Mouse (Mus musculus): ENCODE data around the gene Gm17067.
"Not testable (repeated sequence)": the region's sequence is repeated elsewhere in the genome, so short reads cannot be mapped to it uniquely, and the experiment has no call there.

The Gm17067 gene

DNA sequence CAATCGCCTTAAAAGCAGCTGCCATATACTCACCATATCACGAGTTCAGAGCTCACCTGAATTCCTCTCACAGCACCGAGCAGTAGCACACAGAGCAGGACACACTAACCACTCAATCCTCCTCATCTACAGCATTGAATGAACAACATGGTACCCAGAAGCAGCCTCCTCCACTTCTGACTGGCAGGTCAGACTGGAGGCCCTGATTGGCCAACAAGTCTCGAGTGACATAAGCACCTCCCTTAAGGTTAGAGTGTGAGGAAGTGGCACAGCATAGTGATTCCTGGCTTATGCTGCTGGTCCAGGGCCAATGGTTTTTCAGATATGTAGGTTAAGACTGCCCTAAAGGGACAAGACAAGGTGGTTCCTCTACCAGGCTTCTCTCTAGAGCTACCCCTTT lies at the start of gene Gm17067:
TSS of gene Gm17067 (minus strand) at position 101 of the 400 bp plus-strand sequence.
- in situ Hi-C loops (cut with MboI; ENCODE audit: unreplicated experiment in 2 of 2): loop anchor here in 1 of 2 experiments (25.0 kb wide), 1 partner anchor 110 kb away; no protein-coding TSS in a partner anchor

DNA sequence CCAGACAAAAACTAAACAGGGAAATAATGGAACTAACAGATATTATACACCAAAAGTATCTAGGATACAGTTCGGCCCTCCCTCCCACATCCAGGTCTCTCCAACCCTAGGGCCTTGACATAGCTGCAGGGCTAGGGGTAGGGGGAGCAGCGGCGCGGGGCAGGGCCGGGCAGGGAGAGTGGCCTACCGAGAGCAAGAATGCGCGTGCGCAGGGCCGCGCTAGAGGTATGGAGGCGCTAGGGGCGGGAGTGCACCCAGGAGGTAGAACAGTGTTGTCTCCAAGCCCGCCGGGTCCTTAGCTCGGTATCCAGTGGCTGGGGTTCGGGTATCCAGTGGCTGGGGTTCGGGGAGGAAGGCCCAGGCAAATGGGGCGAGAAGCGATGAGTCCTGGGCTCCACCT lies 23.0 kb upstream of the Gm17067 start:
- in situ Hi-C loops (cut with MboI; ENCODE audit: unreplicated experiment in 2 of 2): loop anchor here in 1 of 2 experiments (25.0 kb wide), 1 partner anchor 87 kb away; no protein-coding TSS in a partner anchor

DNA sequence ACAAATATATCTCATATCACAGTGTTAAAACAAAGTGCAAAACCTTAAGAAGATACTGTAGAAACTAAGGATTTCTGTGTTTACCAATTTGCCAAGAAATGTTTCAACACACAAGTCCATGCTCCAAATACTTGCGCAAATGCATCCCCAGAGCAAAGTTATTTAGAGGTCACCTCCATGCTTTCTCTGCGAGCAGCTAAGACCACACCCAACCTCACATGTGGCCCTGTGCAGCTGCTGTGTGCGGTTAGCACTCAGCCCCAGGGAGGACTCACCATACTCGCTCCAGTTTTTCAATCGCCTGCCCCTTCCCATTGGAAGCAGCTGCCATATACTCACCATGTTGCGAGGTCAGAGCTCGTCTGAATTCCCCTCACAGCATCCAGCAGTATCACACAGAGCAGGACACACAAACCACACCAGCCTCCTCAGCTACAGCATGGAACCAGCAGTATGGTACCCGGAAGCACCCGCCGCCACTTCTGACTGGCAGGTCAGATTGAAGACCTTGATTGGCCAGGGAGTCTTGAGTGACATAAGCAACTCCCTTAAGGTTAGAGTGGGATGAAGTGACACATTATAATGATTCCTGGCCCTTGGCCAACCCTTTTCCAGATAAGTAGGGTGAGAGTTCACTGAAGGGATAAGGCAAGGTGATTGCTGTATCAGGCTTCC lies 11.9 kb upstream of the Gm17067 start:
- in situ Hi-C loops (cut with MboI; ENCODE audit: unreplicated experiment in 2 of 2): loop anchor here in 1 of 2 experiments (25.0 kb wide), 1 partner anchor 99 kb away; no protein-coding TSS in a partner anchor

DNA sequence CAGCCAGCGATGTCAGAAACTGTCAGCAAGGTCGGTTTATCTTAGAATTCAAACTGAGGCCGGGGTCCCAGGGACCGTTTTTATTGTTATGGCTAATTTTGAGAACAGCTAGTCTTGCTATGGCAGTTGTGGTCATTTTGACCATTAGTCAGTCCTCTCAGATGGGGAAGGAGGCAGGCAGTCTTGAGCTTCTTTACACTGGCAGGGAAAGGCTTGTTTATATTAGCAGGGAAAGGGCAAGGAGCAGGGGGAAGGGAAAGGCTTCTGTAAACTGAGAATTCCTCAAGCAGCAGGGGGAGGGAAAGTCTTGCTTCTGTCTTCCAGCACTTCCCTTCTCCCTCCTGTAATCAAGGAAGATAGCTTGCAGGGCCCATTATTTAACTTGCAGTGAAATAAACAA lies 33.6 kb downstream of the Gm17067 start:
- in situ Hi-C loops (cut with MboI; ENCODE audit: unreplicated experiment in 2 of 2): not testable (repeated sequence)

DNA sequence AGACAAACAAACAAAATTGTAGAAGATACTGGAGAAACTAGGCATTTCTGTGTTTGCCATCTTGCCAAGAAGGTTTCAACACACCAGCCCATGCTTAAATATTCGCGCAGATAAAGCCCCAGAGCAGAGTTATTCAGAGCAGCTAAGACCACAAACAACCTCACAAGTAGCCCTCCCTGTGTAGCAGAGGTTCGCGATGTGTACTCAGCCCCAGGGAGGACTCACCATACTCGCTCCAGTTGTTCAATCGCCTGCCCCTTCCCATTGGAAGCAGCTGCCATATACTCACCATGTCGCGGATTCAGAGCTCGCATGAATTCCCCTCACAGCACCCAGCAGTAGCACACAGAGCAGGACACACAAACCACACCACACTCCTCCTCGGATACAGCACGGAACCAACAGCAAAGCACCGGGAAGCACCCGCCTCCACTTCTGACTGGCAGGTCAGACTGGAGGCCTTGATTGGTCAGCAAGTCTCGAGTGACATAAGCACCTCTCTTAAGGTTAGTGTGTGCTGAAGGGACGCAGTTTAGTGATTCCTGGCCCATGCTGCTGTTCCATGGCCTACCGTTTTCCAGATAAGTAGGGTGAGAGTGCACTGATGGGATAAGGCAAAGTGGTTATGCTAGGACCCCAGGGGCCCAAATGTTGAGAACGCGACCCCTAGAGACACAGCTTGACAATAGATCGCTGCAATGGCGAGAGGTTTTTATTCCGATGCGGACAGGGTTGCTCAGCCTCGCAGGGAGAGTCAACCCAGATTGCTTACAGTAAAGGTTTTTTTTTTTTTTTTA lies 34.3 kb downstream of the Gm17067 start, which contains the start of gene Zfp975:
TSS of gene Zfp975 (minus strand) at position 381 of the 797 bp plus-strand sequence.
- in situ Hi-C loops (cut with MboI; ENCODE audit: unreplicated experiment in 2 of 2): not testable (repeated sequence)

DNA sequence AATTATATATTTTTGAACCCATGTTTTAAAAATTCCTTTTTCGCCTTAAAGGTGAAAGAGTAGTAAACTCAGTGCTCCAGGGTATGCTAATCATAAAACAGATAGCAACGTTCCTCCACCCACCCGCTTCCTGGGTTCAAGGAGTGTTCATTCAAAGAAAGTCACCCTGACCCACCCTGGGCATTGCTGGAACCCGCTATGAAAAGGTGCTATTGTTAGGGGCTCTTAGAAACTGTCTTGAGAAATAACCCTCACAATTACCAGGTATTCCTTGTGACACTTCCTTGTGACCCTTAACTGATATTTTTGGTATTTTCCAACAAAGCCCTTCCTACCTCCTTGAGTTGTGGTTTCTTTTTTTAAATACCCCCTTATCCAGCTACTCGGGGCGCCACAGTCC lies 46.7 kb downstream of the Gm17067 start:
- in situ Hi-C loops (cut with MboI; ENCODE audit: unreplicated experiment in 2 of 2): not testable (repeated sequence)

DNA sequence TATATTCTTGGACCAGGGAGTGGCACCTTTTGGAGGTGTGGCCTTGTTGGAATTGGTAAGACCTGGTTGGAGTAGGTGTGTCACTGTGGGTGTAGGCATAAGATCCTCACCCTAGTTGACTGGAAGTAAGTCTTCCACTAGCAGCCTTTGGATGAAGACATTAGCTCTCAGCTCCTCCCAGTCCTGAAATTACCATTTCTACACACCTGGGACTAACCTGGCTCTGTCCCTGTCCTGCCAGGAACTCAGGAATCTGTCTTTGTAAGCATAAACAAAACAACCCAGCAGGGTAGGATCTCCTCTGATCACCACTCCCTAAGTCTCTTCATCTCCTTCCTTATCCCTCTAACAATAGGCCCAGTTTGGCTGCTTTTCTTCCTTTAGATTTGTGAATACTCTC lies 47.2 kb downstream of the Gm17067 start:
- in situ Hi-C loops (cut with MboI; ENCODE audit: unreplicated experiment in 2 of 2): not testable (repeated sequence)

DNA sequence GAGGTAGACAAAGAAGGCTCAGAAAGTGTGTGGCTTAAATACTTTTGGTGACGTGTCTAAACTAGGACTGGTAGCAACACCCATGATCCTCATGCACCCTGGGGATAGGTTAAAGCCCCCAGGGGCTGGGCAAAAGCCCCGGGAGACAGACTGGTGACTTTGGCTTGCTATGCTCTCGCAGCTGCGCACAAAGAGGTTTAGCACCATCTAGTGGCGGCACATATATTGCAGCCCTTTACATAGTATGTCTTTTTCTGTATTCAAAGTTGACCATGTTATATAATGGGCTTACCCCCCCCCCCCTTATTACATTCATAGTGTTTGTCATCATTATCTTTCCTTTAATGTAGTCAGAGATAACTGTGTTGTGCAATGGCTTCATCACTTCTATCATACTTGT lies 66.7 kb downstream of the Gm17067 start:
- in situ Hi-C loops (cut with MboI; ENCODE audit: unreplicated experiment in 2 of 2): loop anchor here in 1 of 2 experiments (25.0 kb wide), 1 partner anchor 198 kb away; no protein-coding TSS in a partner anchor

All from v-Abl transformed pro-B cells (cell line).